Mouse (Mus musculus): ENCODE measurements around the gene Nos2. TPM values are rescaled to one million over a fixed set of nuclear protein-coding genes. Genes with fewer than 3 reads are reported as not detected.

Nos2 gene
- total and polyA plus RNA-seq, 3 experiments, result not detected

DNA sequence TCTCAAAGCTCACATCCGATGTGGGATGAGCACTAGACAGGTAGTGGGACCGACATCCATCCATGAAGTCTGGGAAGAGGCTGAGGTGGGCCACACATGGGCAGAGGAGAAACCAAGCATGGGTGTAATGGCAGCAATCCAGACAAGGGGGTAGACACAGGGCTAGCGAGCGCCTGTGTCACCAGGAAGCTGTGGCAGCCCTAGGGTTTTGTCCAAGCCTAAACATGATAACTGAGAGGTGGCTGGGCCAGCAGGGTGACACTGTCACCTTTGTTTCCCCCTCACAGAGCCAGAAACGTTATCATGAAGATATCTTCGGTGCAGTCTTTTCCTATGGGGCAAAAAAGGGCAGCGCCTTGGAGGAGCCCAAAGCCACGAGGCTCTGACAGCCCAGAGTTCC is 38.8 kb downstream of the Nos2 start:
- H3K4me1 ChIP-seq (ENCODE audit: control insufficient read depth in 1 of 2, insufficient read depth in 2 of 2, low read length in 2 of 2), result no peaks in the 10 kb centered on the region
- H3K9ac ChIP-seq (ENCODE audit: control insufficient read depth, low read depth, low read length, poor library complexity, severe bottlenecking), result no peak overlapping the region
- no peak overlapping the region for H3K27ac ChIP-seq (ENCODE audit: control insufficient read depth, low read depth, low read length)
- DNase-seq (ENCODE audit: low read depth, low spot score), result no peak
- H3K9me3 ChIP-seq (replicated peaks; ENCODE audit: insufficient read depth, low read length), result no peaks in the 10 kb centered on the region
- H3K4me3 ChIP-seq (ENCODE audit: control insufficient read depth in 1 of 2, insufficient read depth in 1 of 2, low read depth in 2 of 2, low read length in 2 of 2), result no peak overlapping the region
- no peaks in the 10 kb centered on the region; a peak in 1 of 4 replicates for H3K36me3 ChIP-seq (ENCODE audit: control insufficient read depth in 1 of 2, insufficient read depth in 2 of 2, low read length in 2 of 2)
- H3K79me2 ChIP-seq (ENCODE audit: control insufficient read depth, insufficient read depth, low read length, poor library complexity), result no peaks in the 10 kb centered on the region
- peaks cover 0 to 5% of the 10 kb centered on the region in 2 experiments; a peak in 2 of 4 replicates for H3K27me3 ChIP-seq (ENCODE audit: control insufficient read depth in 1 of 2, insufficient read depth in 2 of 2, low read length in 2 of 2)
- TF ChIP-seq NELFE (IDR thresholded peaks at IDR 0.05; ENCODE audit: low read depth, low read length) (no peak), UBTF (IDR thresholded peaks at IDR 0.05; ENCODE audit: borderline replicate concordance, insufficient read depth, low read depth, low read length) (no peak), POLR2A (IDR thresholded peaks at IDR 0.05; ENCODE audit: control insufficient read depth in 1 of 2, insufficient read depth in 1 of 2, low read depth in 1 of 2, low read length in 2 of 2, poor library complexity in 1 of 2) (no peak), POLR2AphosphoS5 (IDR thresholded peaks at IDR 0.05; ENCODE audit: borderline replicate concordance, low read depth, low read length) (no peak), MAFK (IDR thresholded peaks at IDR 0.05; ENCODE audit: borderline replicate concordance, low read depth, low read length) (no peak), EP300 (IDR thresholded peaks at IDR 0.05; ENCODE audit: low read depth in 1 of 2, low read length in 2 of 2) (no peak)

DNA sequence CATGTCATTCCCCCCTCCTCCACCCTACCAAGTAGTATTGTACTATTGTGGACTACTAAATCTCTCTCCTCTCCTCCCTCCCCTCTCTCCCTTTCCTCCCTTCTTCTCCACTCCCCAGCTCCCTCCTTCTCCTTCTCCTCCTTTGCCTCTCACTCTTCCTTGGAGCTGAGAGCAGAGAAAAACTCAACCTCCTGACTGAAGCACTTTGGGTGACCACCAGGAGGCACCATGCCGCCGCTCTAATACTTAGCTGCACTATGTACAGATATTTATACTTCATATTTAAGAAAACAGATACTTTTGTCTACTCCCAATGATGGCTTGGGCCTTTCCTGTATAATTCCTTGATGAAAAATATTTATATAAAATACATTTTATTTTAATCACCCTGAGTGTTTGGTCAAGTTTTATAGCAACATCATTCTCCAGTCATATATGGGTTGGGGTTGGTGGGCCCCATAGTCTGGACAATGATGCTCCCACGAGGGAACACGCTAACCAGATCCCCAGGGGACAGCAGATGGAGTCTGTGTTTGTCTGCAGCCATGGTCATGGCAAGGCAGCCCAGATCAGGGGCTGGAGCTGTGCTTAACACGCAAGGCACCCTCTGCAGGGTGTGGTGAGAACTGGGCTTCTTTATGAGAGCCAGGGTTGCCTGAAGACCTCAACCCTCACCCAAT is 39.4 kb downstream of the Nos2 start:
- no peak overlapping the region for H3K9ac ChIP-seq (ENCODE audit: control insufficient read depth, low read depth, low read length, poor library complexity, severe bottlenecking)
- no peaks in the 10 kb centered on the region for H3K9me3 ChIP-seq (replicated peaks; ENCODE audit: insufficient read depth, low read length)
- no peaks in the 10 kb centered on the region; a peak in 2 of 4 replicates for H3K36me3 ChIP-seq (ENCODE audit: control insufficient read depth in 1 of 2, insufficient read depth in 2 of 2, low read length in 2 of 2)
- no peaks in the 10 kb centered on the region for H3K79me2 ChIP-seq (ENCODE audit: control insufficient read depth, insufficient read depth, low read length, poor library complexity)
- H3K27ac ChIP-seq (ENCODE audit: control insufficient read depth, low read depth, low read length), result no peak overlapping the region
- 0 out of 4 replicates have a peak, but pooled peaks cover 0 to 2% of the 10 kb centered on the region in 2 experiments for H3K27me3 ChIP-seq (ENCODE audit: control insufficient read depth in 1 of 2, insufficient read depth in 2 of 2, low read length in 2 of 2)
- DNase-seq (ENCODE audit: low read depth, low spot score), result peak; percentile 71
- no peaks in the 10 kb centered on the region for H3K4me1 ChIP-seq (ENCODE audit: control insufficient read depth in 1 of 2, insufficient read depth in 2 of 2, low read length in 2 of 2)
- H3K4me3 ChIP-seq (ENCODE audit: control insufficient read depth in 1 of 2, insufficient read depth in 1 of 2, low read depth in 2 of 2, low read length in 2 of 2), result no peak overlapping the region
- TF ChIP-seq GATA1 (IDR thresholded peaks at IDR 0.05; ENCODE audit: low read depth, low read length) (no peak), ETS1 (IDR thresholded peaks at IDR 0.05; ENCODE audit: low read depth, low read length) (no peak), CHD1 (IDR thresholded peaks at IDR 0.05; ENCODE audit: low read depth, low read length) (no peak), CHD2 (IDR thresholded peaks at IDR 0.05; ENCODE audit: low read length) (no peak), ZMIZ1 (IDR thresholded peaks at IDR 0.05; ENCODE audit: low read depth, low read length) (peak; percentile 70; the same call in 1 of the 2 replicates), UBTF (IDR thresholded peaks at IDR 0.05; ENCODE audit: borderline replicate concordance, insufficient read depth, low read depth, low read length) (no peak), TAL1 (IDR thresholded peaks at IDR 0.05; ENCODE audit: low read length) (no peak), MAFK (IDR thresholded peaks at IDR 0.05; ENCODE audit: borderline replicate concordance, low read depth, low read length) (no peak), MYB (IDR thresholded peaks at IDR 0.05; ENCODE audit: low read depth, low read length) (no peak), USF1 (IDR thresholded peaks at IDR 0.05; ENCODE audit: low read depth, low read length) (no peak), POLR2A (IDR thresholded peaks at IDR 0.05; ENCODE audit: control insufficient read depth in 1 of 2, insufficient read depth in 1 of 2, low read depth in 1 of 2, low read length in 2 of 2, poor library complexity in 1 of 2) (0 out of 4 replicates have a peak, but pooled peaks of 1 of the 2 experiments have one; percentile 6), ELF1 (IDR thresholded peaks at IDR 0.05; ENCODE audit: low read depth, low read length) (no peak), RCOR1 (IDR thresholded peaks at IDR 0.05; ENCODE audit: low read depth, low read length) (no peak), POLR2AphosphoS2 (IDR thresholded peaks at IDR 0.05; ENCODE audit: low read length) (peak; percentile 61; the same call in 1 of the 2 replicates), CTCF (IDR thresholded peaks at IDR 0.05 in 2 of 3, conservative IDR thresholded peaks at IDR 0.05 in 1 of 3; ENCODE audit: control insufficient read depth in 1 of 3, insufficient read depth in 1 of 3, low read depth in 2 of 3, low read length in 3 of 3, poor library complexity in 1 of 3, severe bottlenecking in 1 of 3) (peak; percentile 54 to 90 (median 84)), NRF1 (IDR thresholded peaks at IDR 0.05; ENCODE audit: insufficient read depth, low read depth, low read length, poor library complexity, severe bottlenecking) (no peak), NELFE (IDR thresholded peaks at IDR 0.05; ENCODE audit: low read depth, low read length) (no peak), JUND (IDR thresholded peaks at IDR 0.05; ENCODE audit: low read depth, low read length) (no peak), ZNF384 (IDR thresholded peaks at IDR 0.05; ENCODE audit: low read depth, low read length) (no peak), E2F4 (IDR thresholded peaks at IDR 0.05; ENCODE audit: borderline replicate concordance, low read depth, low read length) (no peak), MAZ (IDR thresholded peaks at IDR 0.05; ENCODE audit: low read depth, low read length) (no peak), USF2 (IDR thresholded peaks at IDR 0.05; ENCODE audit: borderline replicate concordance in 1 of 2, insufficient read depth in 1 of 2, low read depth in 1 of 2, low read length in 2 of 2) (no peak), MAX (IDR thresholded peaks at IDR 0.05; ENCODE audit: low read length) (no peak), RAD21 (IDR thresholded peaks at IDR 0.05; ENCODE audit: low read depth, low read length) (peak; percentile 85), TCF12 (IDR thresholded peaks at IDR 0.05; ENCODE audit: low read depth, low read length) (no peak), ZC3H11A (IDR thresholded peaks at IDR 0.05; ENCODE audit: low read depth, low read length) (peak; percentile 85), BHLHE40 (IDR thresholded peaks at IDR 0.05; ENCODE audit: borderline replicate concordance, low read depth, low read length) (no peak)
